Mouse (Mus musculus): ENCODE data around the gene Hpca.

Gene Hpca

GRCm38 (mm10) chr4:129136189-129136578, 14.3 kb upstream of the Hpca start:
- DNase-seq (ENCODE audit: low spot score), result no peak

- no peak for DNase-seq (ENCODE audit: low spot score)
These were observed 13.8 kb upstream of the Hpca start for GRCm38 (mm10) chr4:129135637-129136036.

GRCm38 (mm10) chr4:129134799-129135585, 13.2 kb upstream of the Hpca start:
- peak; percentile 97 for DNase-seq (ENCODE audit: low spot score)

- DNase-seq (ENCODE audit: low spot score), result no peak
These were observed 9.0 kb upstream of the Hpca start for GRCm38 (mm10) chr4:129130755-129131303.

- DNase-seq (ENCODE audit: low spot score), result peak; percentile 84
These were observed 8.3 kb upstream of the Hpca start for GRCm38 (mm10) chr4:129130149-129130548.

- no peak for DNase-seq (ENCODE audit: low spot score)
These were observed 7.6 kb upstream of the Hpca start for GRCm38 (mm10) chr4:129129387-129129786.

GRCm38 (mm10) chr4:129128582-129129338, 6.9 kb upstream of the Hpca start:
- DNase-seq (ENCODE audit: low spot score), result no peak

- peak; percentile 64 for DNase-seq (ENCODE audit: low spot score)
These were observed 4.1 kb upstream of the Hpca start for GRCm38 (mm10) chr4:129125736-129126451.

- DNase-seq (ENCODE audit: low spot score), result peak; percentile 73
These were observed 2.9 kb upstream of the Hpca start for GRCm38 (mm10) chr4:129124652-129125146.

- no peak for DNase-seq (ENCODE audit: low spot score)
These were observed 883 bp upstream of the Hpca start for GRCm38 (mm10) chr4:129122719-129123118.

GRCm38 (mm10) chr4:129122107-129122506, 271 bp upstream of the Hpca start:
- DNase-seq (ENCODE audit: low spot score), result no peak

GRCm38 (mm10) chr4:129120520-129121445, 1.1 kb downstream of the Hpca start:
- DNase-seq (ENCODE audit: low spot score), result peak; percentile 78

GRCm38 (mm10) chr4:129119708-129120107, 2.1 kb downstream of the Hpca start:
- DNase-seq (ENCODE audit: low spot score), result no peak

GRCm38 (mm10) chr4:129117720-129118510, 3.9 kb downstream of the Hpca start:
- no peak for DNase-seq (ENCODE audit: low spot score)

GRCm38 (mm10) chr4:129116703-129117102, 5.1 kb downstream of the Hpca start:
- no peak for DNase-seq (ENCODE audit: low spot score)

- DNase-seq (ENCODE audit: low spot score), result peak; percentile 93
These were observed 8.5 kb downstream of the Hpca start for GRCm38 (mm10) chr4:129113083-129113988.

- no peak for DNase-seq (ENCODE audit: low spot score)
These were observed 9.6 kb downstream of the Hpca start for GRCm38 (mm10) chr4:129112231-129112630.

- peak; percentile 25 for DNase-seq (ENCODE audit: low spot score)
These were observed 10.5 kb downstream of the Hpca start for GRCm38 (mm10) chr4:129111350-129111749.

GRCm38 (mm10) chr4:129110804-129111203, 11.0 kb downstream of the Hpca start:
- no peak for DNase-seq (ENCODE audit: low spot score)

Measured in retina, embryonic 14.5 days (tissue).